Mouse (Mus musculus) lung, adult 2 months (tissue): ENCODE results near the gene Chst1. TPM values are rescaled to one million over a fixed set of nuclear protein-coding genes. Genes with fewer than 3 reads are reported as not detected.

Experiments
- DNase-seq: peaks from one replicate; pipeline ENCODE4 v3.0.0; 2022
- H3K4me1 ChIP-seq: fragments of 200-500 bp; 2 replicates; pipeline ENCODE4 v1.6.1; 2011; ENCODE audit warnings: low read length; ENCODE audit not compliant: control insufficient read depth, insufficient read depth
- H3K4me3 ChIP-seq: fragments of 200-500 bp; replicated peaks from 2 replicates; pipeline ENCODE3; 2011; ENCODE audit warnings: low read depth, mild to moderate bottlenecking, control low read depth, low read length; ENCODE audit errors: extremely low read depth
- CTCF ChIP-seq: fragments of 200-500 bp; IDR thresholded peaks from 2 replicates; pipeline ENCODE4 v1.5.1; 2011; ENCODE audit warnings: mild to moderate bottlenecking, low read length, control low read depth; ENCODE audit not compliant: insufficient read depth
- POLR2A ChIP-seq: fragments of 200-500 bp; IDR thresholded peaks from 2 replicates; pipeline ENCODE4 v1.6.1; 2011; ENCODE audit warnings: low read depth, mild to moderate bottlenecking, control low read depth, low read length, borderline replicate concordance; ENCODE audit errors: extremely low read depth
- whole genome bisulfite sequencing: fragments of 180-500 bp; shearing (Covaris S2); methylation state at CpG from one replicate; pipeline ENCODE4 v1.1.7; 2018; 5-methylcytosine and 5-hydroxymethylcytosine counted together
- polyA plus RNA-seq: library from polyadenylated mRNA; depleted of rRNA; stranded (reverse); fragments of >200 nt; gene quantifications from 2 replicates; pipeline ENCODE4 v1.2.3, GENCODE M21; 2012

Gene Chst1
- polyA plus RNA-seq, 1 experiment, result 40.7 TPM

DNA sequence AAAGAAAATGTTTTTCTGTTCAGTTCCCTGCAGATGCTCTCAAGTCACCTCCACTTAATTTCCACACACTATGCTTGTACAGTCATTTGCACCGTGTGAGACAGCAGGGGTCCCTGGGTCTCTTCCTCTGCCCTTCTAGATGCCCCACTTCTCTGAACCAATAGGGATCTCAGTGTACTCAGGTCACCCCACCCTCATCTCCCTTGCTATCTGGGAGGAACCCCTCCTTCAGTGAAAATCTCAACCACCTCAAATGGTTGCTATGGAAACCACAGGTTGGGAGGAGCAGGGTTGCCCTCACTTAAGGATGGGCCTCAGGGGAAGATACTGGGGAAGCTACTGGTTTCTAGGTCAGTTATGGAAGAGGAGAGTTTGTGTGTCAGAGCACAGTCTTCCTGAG, 32.5 kb downstream of the Chst1 start:
- TF ChIP-seq CTCF (no peak), POLR2A (no peak)
- Histone ChIP-seq H3K4me3 (no peak overlapping the region), H3K4me1 (no peaks in the 10 kb centered on the region)
- DNase-seq, result no peak
- 50% methylated on average over 1 of the region's 1 CpGs for WGBS

DNA sequence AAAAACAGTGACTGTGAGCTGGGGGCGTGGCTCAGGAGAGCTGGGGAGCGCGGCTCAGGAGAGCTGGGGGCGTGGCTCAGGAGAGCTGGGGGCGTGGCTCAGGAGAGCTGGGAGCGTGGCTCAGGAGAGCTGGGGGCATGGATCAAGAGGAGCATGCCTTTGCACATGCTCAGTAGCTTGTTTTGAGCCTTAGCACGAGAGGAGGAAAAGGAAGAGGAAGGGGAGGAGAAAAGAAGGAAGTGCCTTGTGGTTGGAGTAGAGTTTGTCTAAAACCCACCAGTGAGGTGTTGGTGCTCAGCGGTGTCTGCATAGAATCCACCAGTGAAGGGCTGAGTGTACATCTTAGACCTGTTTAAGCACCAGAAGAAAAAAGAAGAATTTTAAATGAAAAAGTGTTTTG, 41.0 kb downstream of the Chst1 start:
- no peak for DNase-seq
- Histone ChIP-seq H3K4me3 (no peak overlapping the region), H3K4me1 (no peaks in the 10 kb centered on the region)
- 18% methylated on average over 8 of the region's 8 CpGs for WGBS
- TF ChIP-seq POLR2A (no peak), CTCF (no peak)

- peak; percentile 10 for DNase-seq
- TF ChIP-seq POLR2A, result no peak
- TF ChIP-seq CTCF, result no peak
Measured at GRCm38 (mm10) chr2:92645282-92646037, 46.0 kb downstream of the Chst1 start.

DNA sequence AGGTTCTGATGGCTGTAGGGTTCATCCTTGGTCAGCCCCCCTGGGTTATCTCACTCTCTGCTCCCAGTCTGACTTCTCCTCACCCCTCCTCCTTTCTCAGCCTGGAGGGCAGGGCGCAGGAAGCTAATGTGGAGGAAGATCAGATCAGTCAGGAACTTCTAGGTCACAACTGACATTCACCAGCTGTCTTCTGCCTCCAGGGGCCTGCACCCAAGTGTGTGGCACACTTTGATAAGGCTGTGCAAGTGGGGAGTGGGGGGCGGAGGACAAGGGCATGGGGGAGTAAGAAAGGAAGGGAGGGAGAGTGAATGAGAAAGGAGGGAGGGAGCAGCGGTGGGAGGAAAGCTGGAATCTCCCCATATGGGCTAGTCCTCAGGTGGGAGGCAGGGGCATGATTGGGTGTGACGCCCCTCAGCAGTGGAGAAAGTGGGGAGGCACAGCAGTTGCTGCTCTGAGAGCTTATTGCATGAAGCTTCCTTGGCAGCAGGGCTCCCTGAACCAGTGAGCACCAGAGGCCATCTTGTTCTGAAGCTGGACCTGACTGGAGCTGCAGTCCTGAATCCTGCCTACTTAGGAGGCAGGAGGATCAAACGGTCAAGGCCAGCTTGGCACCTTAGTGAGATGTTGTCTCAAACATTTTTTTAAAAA, 49.8 kb downstream of the Chst1 start:
- DNase-seq, result no peak
- 57% methylated on average over 5 of the region's 5 CpGs for WGBS
- Histone ChIP-seq H3K4me1 (no peaks in the 10 kb centered on the region), H3K4me3 (no peak overlapping the region)
- TF ChIP-seq CTCF (no peak), POLR2A (no peak)

More at GRCm38 (mm10) chr2:92645282-92646037, 46.0 kb downstream of the Chst1 start:
- Histone ChIP-seq H3K4me3 (no peak overlapping the region), H3K4me1 (no peaks in the 10 kb centered on the region)
- 29% methylated on average over 7 of the region's 7 CpGs for WGBS

GRCm38 (mm10) chr2:92650428-92650827, 50.9 kb downstream of the Chst1 start:
- Histone ChIP-seq H3K4me3 (no peak overlapping the region), H3K4me1 (no peaks in the 10 kb centered on the region)
- DNase-seq, result no peak
- TF ChIP-seq POLR2A (no peak), CTCF (no peak)
- 32% methylated on average over 1 of the region's 1 CpGs for WGBS

DNA sequence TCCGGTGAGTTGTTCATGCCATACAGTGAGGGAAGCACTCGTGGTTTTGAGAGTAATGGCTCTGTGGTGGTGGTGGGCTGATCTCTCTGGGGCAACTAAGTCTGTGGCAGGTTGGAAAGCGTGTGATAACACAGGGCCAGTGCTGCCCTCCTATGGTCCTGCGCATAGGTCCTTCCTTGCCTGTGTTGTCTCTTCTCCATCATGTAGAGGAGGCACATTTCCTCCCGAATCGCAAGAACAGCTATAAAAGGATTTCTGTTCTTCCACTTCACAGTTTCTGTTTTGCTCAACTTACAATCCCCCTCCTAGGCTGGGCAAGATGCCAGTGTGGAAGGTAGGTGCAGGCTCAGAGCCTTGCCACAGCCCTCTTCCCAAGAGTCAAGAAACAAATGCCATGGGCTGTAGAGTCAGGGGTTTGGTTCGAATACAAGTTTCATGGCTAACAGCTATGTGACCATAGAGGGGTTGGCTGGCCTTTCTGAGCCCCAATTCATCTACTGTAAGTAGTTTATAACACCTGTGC, 51.8 kb downstream of the Chst1 start:
- Histone ChIP-seq H3K4me1 (no peaks in the 10 kb centered on the region), H3K4me3 (no peak overlapping the region)
- no peak for DNase-seq
- TF ChIP-seq CTCF (no peak), POLR2A (no peak)
- 70% methylated on average over 7 of the region's 7 CpGs for WGBS

DNA sequence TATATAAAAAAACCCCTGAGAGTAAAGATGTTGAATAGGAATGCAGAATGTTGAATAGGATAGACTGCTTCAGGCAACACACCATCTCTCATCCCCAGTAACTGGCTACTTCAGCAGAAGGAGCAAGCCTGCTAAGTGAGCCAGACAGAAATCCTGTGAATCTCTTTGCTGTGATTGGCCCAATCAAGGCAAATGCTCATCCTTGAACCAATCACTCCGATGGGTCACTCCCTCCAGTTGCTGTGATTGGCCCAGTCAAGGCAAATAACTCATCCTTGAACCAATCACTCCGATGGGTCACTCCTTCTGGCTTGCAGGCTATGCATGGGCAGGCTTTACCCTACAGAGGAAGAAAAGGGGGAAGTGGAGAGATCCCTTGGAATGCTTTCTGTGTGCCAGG, 57.7 kb downstream of the Chst1 start:
- DNase-seq, result no peak
- Histone ChIP-seq H3K4me3 (no peak overlapping the region), H3K4me1 (no peaks in the 10 kb centered on the region)
- 87% methylated on average over 2 of the region's 2 CpGs for WGBS
- TF ChIP-seq CTCF (no peak), POLR2A (no peak)

DNA sequence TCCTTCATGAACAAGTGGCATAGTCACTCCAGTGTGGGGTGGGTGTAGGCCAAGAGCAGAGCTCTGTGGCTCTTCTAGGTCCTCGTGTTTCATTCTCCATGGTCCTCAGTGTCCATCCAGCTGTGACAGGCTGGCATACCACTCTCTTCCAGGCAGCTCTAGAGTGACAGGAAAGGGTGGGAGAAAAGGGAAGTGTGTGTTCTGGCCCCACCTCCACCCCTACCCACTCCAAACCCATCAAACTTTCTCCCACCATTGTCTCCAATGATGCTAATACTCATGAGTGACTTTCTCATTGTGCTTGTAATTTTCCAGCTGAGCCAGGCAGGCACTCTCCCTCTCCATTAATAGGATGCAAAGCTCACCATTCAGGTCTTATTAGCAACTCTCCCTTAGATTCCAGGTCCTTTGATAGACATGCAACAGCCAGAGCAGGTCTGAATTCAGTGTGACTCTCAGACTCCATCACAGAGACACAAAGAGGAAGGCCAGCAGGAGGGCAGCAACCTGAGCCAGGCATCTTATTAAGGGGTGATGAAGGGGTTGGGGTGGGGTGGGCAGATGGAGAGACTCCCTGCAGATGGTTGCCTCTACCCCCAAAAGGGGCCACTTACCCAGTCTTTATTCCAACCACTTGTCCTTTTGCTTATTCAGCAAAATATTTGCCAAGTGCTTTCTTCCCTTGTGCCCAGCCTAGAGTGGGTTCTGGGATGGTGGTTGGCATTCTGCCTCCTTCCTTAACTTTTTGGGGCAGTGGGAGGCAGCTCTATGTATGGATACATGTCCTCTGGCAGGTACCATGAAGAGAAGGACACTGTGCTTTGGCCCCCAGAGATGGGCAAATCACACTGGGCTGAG, 59.0 kb downstream of the Chst1 start:
- H3K4me3 ChIP-seq, result no peak overlapping the region
- no peak for TF ChIP-seq POLR2A
- TF ChIP-seq CTCF, result no peak
- no peaks in the 10 kb centered on the region for H3K4me1 ChIP-seq
- DNase-seq, result no peak
- 23% methylated on average over 1 of the region's 1 CpGs for WGBS

- Histone ChIP-seq H3K4me3 (no peak overlapping the region), H3K4me1 (no peaks in the 10 kb centered on the region)
- TF ChIP-seq CTCF, result no peak
- TF ChIP-seq POLR2A, result no peak
- 55% methylated on average over 7 of the region's 7 CpGs for WGBS
- no peak for DNase-seq
Measured at GRCm38 (mm10) chr2:92659491-92660035, 60.1 kb downstream of the Chst1 start.
